Mouse (Mus musculus) gastrocnemius, postnatal 4 days (tissue): Measurements from ENCODE around the gene Zfp566. TPM values are rescaled to one million over a fixed set of nuclear protein-coding genes. Genes with fewer than 3 reads are reported as not detected.

Source experiments
- DNase-seq, 2 experiments: peaks; one replicate each; pipeline ENCODE4 v3.0.0; 2021 to 2022; ENCODE audit warnings: low spot score in 2 of 2, mixed read lengths in 2 of 2
- microRNA-seq: library from miRNA; unstranded; fragments of <30 nt; microRNA quantifications from one replicate; pipeline ENCODE4 v1.2.0, GENCODE M21; 2021
- total RNA-seq, 2 experiments: library from RNA; stranded (reverse); gene quantifications; 2 replicates each; pipeline ENCODE4 v1.2.3; 2021

Gene Zfp566
- total RNA-seq, 2 experiments from 2014 or later = 4.8 to 5.6 TPM

DNA sequence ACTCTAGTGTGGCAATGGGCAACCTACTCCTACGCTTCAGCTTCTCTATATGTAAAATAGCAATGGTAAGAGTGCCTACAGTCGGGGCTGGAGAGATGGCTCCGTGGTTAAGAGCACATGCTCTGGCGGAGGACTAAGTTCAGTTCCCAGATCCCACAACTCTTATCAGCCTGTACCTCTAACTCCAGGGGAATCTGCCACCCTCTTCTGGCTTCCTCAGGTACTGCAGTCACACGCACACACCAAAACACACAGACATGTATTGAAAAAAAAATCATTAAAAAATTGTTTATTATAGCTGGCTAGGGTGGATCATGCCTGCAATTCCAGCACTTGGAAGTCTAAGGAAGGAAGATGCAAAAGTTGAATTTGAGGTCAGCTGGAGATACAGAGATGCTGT lies 27.8 kb downstream of the Zfp566 start:
- no peak for DNase-seq

DNA sequence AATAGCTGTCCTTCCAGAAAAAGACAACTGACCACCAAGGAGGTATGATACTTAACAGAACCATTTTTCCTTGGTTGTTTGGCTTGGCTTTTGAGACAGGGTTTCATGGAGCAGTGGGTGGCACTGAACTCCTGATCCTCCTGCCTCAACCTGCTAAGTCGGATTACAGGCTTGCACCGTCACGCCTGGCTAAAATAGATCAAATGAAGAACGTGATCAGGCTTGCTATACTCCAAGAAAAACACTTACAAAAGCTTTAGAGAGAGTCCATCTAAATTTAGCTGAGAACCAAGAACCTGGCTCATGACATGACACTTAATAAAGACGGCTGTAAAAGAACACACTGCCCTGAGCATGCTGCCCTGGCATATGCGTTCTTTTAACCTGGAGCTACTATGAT lies 30.0 kb downstream of the Zfp566 start:
- no peak for DNase-seq

DNA sequence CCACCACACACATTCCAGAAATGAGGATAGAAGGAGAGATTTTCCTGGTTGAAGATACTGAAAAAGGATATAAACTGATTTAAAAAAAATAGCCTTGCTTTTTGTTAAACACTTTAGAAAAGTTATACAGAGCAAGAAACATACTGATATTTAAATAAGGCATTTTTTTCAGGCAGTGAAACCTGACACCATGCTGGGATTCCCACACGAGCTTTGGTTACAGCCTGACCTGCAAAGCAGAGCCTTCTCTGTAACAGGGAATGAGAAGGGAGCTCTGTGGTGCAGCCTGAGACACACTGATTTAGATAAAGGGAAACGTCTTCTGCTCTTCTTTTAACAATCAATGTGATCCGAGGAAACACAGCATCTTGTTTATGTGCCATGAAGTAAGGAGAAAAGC lies 36.7 kb downstream of the Zfp566 start:
- DNase-seq = no peak

DNA sequence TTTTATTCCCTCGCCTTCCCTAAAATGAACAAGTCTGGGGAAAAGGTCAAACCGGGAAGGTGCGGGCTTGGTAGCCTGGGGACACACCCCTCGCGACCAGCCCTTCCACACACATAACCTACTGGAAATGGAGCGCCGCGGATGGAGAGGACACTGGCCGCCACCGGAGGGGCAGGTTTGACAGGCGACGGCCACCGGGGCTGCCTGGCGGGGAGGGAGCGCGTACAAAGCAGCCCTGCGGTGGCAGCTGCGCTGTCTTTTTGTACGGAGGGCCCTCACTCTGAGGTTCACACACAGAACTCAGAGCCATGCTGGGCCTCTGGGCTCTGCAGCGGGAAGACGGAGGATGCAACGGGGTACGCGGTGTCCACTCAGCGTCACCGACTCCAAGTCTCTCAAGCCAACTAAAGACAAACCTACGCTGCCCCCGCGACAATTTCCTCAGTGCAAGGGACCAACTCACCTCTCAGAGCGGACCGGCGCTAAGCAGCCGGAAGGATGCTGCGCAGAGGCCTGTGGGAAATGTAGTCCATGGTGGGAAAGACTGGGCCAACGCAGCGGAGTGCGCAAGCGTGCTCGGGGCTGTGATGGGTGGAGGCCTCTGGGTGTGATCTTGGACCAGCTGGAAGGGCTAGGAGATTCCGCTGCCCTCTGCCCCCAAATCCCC lies 39.3 kb downstream of the Zfp566 start, which contains the start of gene Zfp14:
TSS of gene Zfp14 (minus strand) at position 499 of the 667 bp plus-strand sequence.
- peak; percentile 64 to 86 for DNase-seq

DNA sequence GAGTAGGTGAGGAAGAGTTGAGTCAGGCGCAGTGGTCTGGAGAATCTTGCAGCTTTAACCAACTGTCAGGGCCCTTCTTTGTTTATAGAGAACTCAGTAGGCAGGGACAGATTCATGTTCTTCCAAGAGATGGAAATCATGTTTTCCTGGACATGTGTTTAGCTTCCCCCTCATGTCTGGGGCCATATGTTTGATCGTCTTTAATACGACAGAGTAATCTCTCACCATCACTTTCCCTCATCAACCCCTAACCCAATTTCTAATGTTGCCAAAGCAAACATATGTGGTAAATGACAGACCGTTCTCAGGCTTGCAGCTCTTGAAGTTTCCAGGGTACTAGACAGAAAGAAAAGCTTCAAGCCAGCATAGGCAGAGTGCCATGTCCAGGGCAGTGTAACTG lies 42.2 kb downstream of the Zfp566 start:
- no peak for DNase-seq

DNA sequence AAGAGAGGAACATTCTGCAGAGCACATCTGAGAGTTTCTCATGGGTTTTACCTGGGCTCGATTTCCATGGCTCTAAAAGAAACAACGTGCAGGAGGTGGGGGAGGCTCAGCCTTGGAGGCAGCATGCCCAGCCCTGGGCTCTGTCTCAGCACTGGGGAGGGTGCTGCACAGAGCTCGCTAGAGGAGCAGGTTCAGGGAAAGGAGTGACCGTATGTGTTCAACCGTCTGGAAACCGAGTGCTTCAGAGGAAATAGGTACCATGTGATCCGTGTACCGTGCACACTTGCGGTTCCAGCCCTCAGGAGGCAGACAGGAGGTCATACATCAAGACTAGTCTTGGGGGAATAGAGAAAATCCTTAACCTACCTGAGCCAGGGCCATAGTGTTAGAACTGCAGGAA lies 46.0 kb downstream of the Zfp566 start:
- DNase-seq = no peak

DNA sequence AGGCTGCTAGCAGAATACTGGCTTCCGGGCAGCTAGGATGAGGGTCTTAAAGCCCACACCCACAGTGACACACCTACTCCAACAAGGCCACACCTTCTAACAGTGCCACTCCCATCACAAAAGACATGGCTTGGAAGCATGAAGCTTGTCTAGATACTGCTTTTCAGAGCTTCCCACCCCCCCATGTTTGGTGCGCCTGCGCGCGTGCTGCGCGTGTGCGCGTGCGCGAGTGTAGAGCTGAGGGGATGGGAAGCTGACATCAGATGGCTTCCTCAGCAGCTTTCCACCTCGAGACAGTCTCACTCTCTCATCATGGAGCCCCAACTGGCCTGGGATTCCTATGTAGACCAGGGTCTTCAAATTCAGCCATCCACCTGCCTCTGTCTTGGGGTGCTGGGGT lies 56.0 kb downstream of the Zfp566 start:
- no peak for DNase-seq

DNA sequence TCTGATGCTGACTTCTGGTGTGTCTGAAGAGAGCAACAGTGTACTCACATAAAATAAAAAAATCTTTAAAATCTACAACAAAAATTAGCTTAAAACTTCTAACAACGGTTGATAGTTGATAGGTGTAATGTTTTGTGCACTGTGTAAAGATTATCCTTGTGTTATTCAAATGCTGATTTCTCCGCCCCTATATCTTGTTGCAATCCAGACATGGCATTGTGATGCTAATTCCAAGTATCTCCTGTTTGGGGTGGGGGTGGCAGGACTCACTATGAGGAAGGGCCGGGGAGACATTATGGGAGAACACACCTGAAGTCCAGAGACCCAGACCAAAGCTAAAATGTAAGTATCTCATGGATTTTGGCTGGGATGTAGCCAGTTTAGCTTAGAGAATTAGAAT lies 58.9 kb downstream of the Zfp566 start:
- DNase-seq = no peak

DNA sequence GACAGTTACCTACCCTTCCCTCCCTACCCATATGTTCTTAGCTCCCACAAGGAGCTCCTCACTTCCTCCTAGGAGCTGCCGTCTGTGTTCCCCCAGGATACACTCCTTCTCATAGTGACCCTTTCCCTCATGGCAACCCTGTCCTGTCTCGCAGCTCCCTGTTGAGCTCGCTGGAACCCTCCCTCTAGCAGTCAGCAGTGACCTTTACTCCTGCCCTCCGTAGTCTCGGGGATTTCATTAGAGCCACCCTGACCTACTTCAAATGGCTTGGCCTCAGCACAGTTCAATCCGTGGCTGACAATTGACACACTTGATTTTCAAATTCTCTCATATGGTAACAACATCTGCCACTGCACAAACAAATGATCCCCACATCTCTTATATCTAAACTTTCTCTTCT lies 59.6 kb downstream of the Zfp566 start:
- DNase-seq = no peak

DNA sequence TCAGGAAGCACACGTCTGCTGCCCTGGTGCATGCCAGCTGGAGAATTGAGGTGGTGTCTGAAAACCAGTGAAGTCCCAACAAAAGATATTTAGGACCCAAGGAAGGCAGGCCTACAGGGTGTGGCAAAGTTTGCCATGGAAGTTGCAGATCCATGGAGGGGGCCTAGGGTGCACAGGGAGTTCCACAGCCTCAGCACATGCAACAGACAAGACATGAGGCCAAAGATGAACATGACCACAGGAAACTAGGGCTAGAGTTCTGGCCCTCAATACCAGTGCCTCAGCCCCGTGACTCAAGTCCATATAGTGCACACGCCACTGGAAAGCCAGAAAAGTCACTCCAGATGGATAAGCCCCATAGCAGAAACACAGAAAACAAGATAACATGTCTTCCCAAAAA lies 61.8 kb downstream of the Zfp566 start:
- DNase-seq = no peak

Small RNA genes within 50 kb of the gene (microRNA-seq; reads per million reads assigned to microRNA genes)
- not detected for gene Gm23368

Other genes with a start within 250 kb of the Zfp566 start
- gene Zfp940, start 236.9 kb downstream of the Zfp566 start, total RNA-seq = 1 to 10 TPM in 1 of 2 experiments, under 1 TPM in 1; 0.91 to 1.0 TPM
- gene Zfp420, start 230.5 kb downstream of the Zfp566 start, total RNA-seq = 1 to 10 TPM; 4.6 to 4.9 TPM
- gene Zfp27, start 184.0 kb downstream of the Zfp566 start, total RNA-seq = 10 to 100 TPM; 10.9 to 14.7 TPM
- gene Zfp383, start 182.3 kb downstream of the Zfp566 start, total RNA-seq = 10 to 100 TPM; 14.4 to 15.5 TPM
- 10 to 100 TPM; 10.9 to 12.9 TPM for gene Zfp74, start 136.4 kb downstream of the Zfp566 start, total RNA-seq
- 100 to 1,000 TPM; 140 to 141 TPM for gene Zfp568, start 106.6 kb downstream of the Zfp566 start, total RNA-seq
- gene Zfp14, start 39.1 kb downstream of the Zfp566 start, total RNA-seq = 1 to 10 TPM; 2.4 to 3.4 TPM
- gene Zfp82, start 17.6 kb downstream of the Zfp566 start, total RNA-seq = 1 to 10 TPM; 4.4 to 5.3 TPM
- not detected for gene Gm26920, start 117 bp downstream of the Zfp566 start, total RNA-seq
- 10 to 100 TPM; 52.5 to 65.2 TPM for gene Zfp260, start 4.2 kb upstream of the Zfp566 start, total RNA-seq
- gene Zfp382, start 31.4 kb upstream of the Zfp566 start, total RNA-seq = 1 to 10 TPM; 8.0 to 9.4 TPM
- gene Zfp146, start 79.2 kb upstream of the Zfp566 start, total RNA-seq = 10 to 100 TPM; 46.2 to 54.5 TPM
- 100 to 1,000 TPM; 268 to 275 TPM for gene Cox7a1, start 93.6 kb upstream of the Zfp566 start, total RNA-seq
- 100 to 1,000 TPM; 272 to 284 TPM for gene Capns1, start 108.3 kb upstream of the Zfp566 start, total RNA-seq
- 10 to 100 TPM; 91.6 to 94.0 TPM for gene Polr2i, start 141.4 kb upstream of the Zfp566 start, total RNA-seq
- 10 to 100 TPM; 62.5 to 64.9 TPM for gene Tbcb, start 141.7 kb upstream of the Zfp566 start, total RNA-seq
- gene Ovol3, start 145.2 kb upstream of the Zfp566 start, total RNA-seq = under 1 TPM; 0.78 TPM
- under 1 TPM; 0.29 to 0.96 TPM for gene Thap8, start 189.6 kb upstream of the Zfp566 start, total RNA-seq
- 1 to 10 TPM; 5.5 to 7.4 TPM for gene Wdr62, start 189.9 kb upstream of the Zfp566 start, total RNA-seq
- 10 to 100 TPM; 29.8 to 42.1 TPM for gene Clip3, start 201.2 kb upstream of the Zfp566 start, total RNA-seq
- 10 to 100 TPM; 25.0 to 26.5 TPM for gene Alkbh6, start 218.2 kb upstream of the Zfp566 start, total RNA-seq
- gene Syne4, start 224.3 kb upstream of the Zfp566 start, total RNA-seq = 1 to 10 TPM; 2.5 to 3.8 TPM
- 1 to 10 TPM; 1.2 to 1.4 TPM for gene E130208F15Rik, start 231.2 kb upstream of the Zfp566 start, total RNA-seq
- 10 to 100 TPM; 12.0 to 13.2 TPM for gene Sdhaf1, start 233.4 kb upstream of the Zfp566 start, total RNA-seq